In the genomic region with DNA sequence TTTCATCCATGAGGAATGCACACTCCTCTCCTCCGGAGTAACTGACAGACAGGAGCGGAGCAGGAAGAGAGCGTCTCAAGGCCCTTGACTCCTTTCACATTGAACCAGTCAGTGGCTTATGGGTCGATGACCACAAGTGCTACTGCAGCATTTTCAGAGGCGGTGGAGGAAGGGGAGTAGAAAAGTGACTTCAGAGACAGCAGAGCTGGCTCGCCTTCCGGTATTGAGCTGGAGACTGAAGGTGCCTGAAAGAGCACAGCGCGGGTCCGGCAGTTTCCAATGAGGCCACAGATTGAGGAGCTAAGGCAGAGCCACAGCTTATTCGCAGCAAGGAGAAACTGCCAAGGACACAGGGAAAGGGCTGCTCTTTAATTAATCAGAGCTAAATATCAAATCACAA, we compare ENCODE assay signal across 24 mouse cellular contexts.
A peak's percentile ranks its signal among the peaks of the same experiment; 100 is the strongest.
DNase-seq lines count a peak whose midpoint lies in the region; ATAC-seq lines count a peak whose summit lies in the region.
"Had no signal": no experiment of that assay in that cellular context is flagged by ENCODE, and none has a peak within 500 bp of the region (broad histone marks: within the 10 kb centered on the region; RNA-seq: fewer than 3 reads in every experiment).

No protein-coding gene starts in this region.

- H3K27me3 ChIP-seq in heart, embryonic 15.5 days, result no peaks in the 10 kb centered on the region
- no peaks in the 10 kb centered on the region for H3K27me3 ChIP-seq in kidney, embryonic 14.5 days (ENCODE audit: control insufficient read depth, insufficient read depth, low read length)
- no peaks in the 10 kb centered on the region for H3K27me3 ChIP-seq in limb, embryonic 10.5 days (ENCODE audit: low read depth, poor library complexity, severe bottlenecking)
- H3K27me3 ChIP-seq: heart, embryonic 12.5 days; neural tube, embryonic 15.5 days had no signal

- H3K4me1 ChIP-seq in heart, embryonic 15.5 days (replicated peaks), result no peaks in the 10 kb centered on the region
- H3K4me1 ChIP-seq in kidney, embryonic 14.5 days (ENCODE audit: control insufficient read depth, insufficient read depth, low read length), result no peaks in the 10 kb centered on the region
- no peaks in the 10 kb centered on the region for H3K4me1 ChIP-seq in limb, embryonic 10.5 days
- H3K4me1 ChIP-seq: heart, embryonic 12.5 days had no signal

- no peaks in the 10 kb centered on the region for H3K36me3 ChIP-seq in heart, embryonic 15.5 days
- no peaks in the 10 kb centered on the region for H3K36me3 ChIP-seq in kidney, embryonic 14.5 days (ENCODE audit: control insufficient read depth, insufficient read depth, low read length)
- H3K36me3 ChIP-seq in limb, embryonic 10.5 days, result no peaks in the 10 kb centered on the region
- H3K36me3 ChIP-seq: heart, embryonic 12.5 days; neural tube, embryonic 15.5 days had no signal

- H3K9me3 ChIP-seq in heart, embryonic 15.5 days (replicated peaks), result no peaks in the 10 kb centered on the region
- no peaks in the 10 kb centered on the region for H3K9me3 ChIP-seq in kidney, embryonic 14.5 days (ENCODE audit: control insufficient read depth, low read length)
- no peaks in the 10 kb centered on the region for H3K9me3 ChIP-seq in limb, embryonic 10.5 days (replicated peaks)
- H3K9me3 ChIP-seq: heart, embryonic 12.5 days; neural tube, embryonic 15.5 days had no signal

- no peak for ATAC-seq in heart, embryonic 15.5 days (replicated peaks; ENCODE audit: insufficient number of reproducible peaks, insufficient read depth, low FRiP score, low read depth)
- ATAC-seq in kidney, embryonic 14.5 days (ENCODE audit: low FRiP score, low TSS enrichment), result no peak
- ATAC-seq: forebrain, embryonic 16.5 days; intestine, postnatal 0 days had no signal

- H3K9ac ChIP-seq in heart, embryonic 15.5 days, result no peak overlapping the region
- H3K9ac ChIP-seq in kidney, embryonic 14.5 days (ENCODE audit: low read depth, low read length), result no peak overlapping the region
- H3K9ac ChIP-seq: heart, embryonic 12.5 days; hindbrain, embryonic 14.5 days; liver, embryonic 14.5 days; lung, embryonic 14.5 days; neural tube, embryonic 15.5 days had no signal

- 66% methylated on average over 11 of the region's 11 CpGs for WGBS in heart, embryonic 15.5 days
- WGBS in kidney, embryonic 14.5 days, result 55% methylated on average over 11 of the region's 11 CpGs
- 77% methylated on average over 11 of the region's 11 CpGs for WGBS in limb, embryonic 10.5 days

- H3K27ac ChIP-seq in heart, embryonic 15.5 days, result no peak overlapping the region
- H3K27ac ChIP-seq in kidney, embryonic 14.5 days (ENCODE audit: low read depth, low read length), result no peak overlapping the region
- no peak overlapping the region for H3K27ac ChIP-seq in limb, embryonic 10.5 days
- H3K27ac ChIP-seq: gastrocnemius, adult 2 months; heart, adult 2 months; hindbrain, embryonic 14.5 days; liver, embryonic 14.5 days; neural tube, embryonic 15.5 days had no signal

- DNase-seq in heart, adult 11 months, result no peak
- peak; percentile 4 to 18 for DNase-seq in kidney, postnatal 4 days
- peak; percentile 11 for DNase-seq in adrenal gland, postnatal 14 days
- peak; percentile 9 to 10 for DNase-seq in adrenal gland, postnatal 36 days
- no peak for DNase-seq in limb, embryonic 10.5 days (ENCODE audit: low spot score)
- DNase-seq: B cell, adult 2 months; cerebellum, adult 9-10 months; gastrocnemius, adult 2 months; gastrocnemius, postnatal 36 days; heart, adult 2 months; heart, postnatal 10 days; lung, embryonic 14.5 days; lung, postnatal 14 days; midbrain, embryonic 14.5 days; thymus, postnatal 4 days had no signal

- H3K4me3 ChIP-seq in heart, embryonic 15.5 days, result no peak overlapping the region
- H3K4me3 ChIP-seq in kidney, embryonic 14.5 days (ENCODE audit: low read length), result no peak overlapping the region
- no peak overlapping the region for H3K4me3 ChIP-seq in limb, embryonic 10.5 days
- H3K4me3 ChIP-seq: erythroblast, embryonic 14.5 days; gastrocnemius, adult 2 months; heart, adult 2 months; heart, embryonic 12.5 days; neural tube, embryonic 15.5 days had no signal

- H3K4me2 ChIP-seq in heart, embryonic 15.5 days, result peak overlapping the region; percentile 23; the same call in 1 of the 2 replicates
- H3K4me2 ChIP-seq in kidney, embryonic 14.5 days (replicated peaks; ENCODE audit: low read depth, low read length), result no peak overlapping the region
- H3K4me2 ChIP-seq: heart, embryonic 12.5 days; hindbrain, embryonic 14.5 days; lung, embryonic 14.5 days; neural tube, embryonic 15.5 days had no signal

Comparison
In these comparisons a context has a peak if more than half of its experiments do, and no peak if none do; other contexts are left out.
1. DNase-seq: peak in kidney, postnatal 4 days (2 of 2), adrenal gland, postnatal 14 days (single experiment) and adrenal gland, postnatal 36 days (2 of 2); none in heart, adult 11 months (single experiment) and limb, embryonic 10.5 days (single experiment).